Mouse (Mus musculus) lung, postnatal 0 days (tissue): ENCODE data around the gene Hck.

Source experiments
- CTCF ChIP-seq: IDR thresholded peaks from 2 replicates; pipeline ENCODE4 v1.5.1; 2016; ENCODE audit warnings: antibody characterized with exemption, mild to moderate bottlenecking
- EP300 ChIP-seq: IDR thresholded peaks from 2 replicates; pipeline ENCODE4 v1.6.1; 2016; ENCODE audit warnings: antibody characterized with exemption, mild to moderate bottlenecking, control low read depth

- TF ChIP-seq EP300 (no peak), CTCF (no peak)
These were observed 7.4 kb downstream of the Hck start for GRCm38 (mm10) chr2:153115679-153116081.
